Mouse (Mus musculus): ENCODE measurements around the gene 2310022A10Rik.

DNA sequence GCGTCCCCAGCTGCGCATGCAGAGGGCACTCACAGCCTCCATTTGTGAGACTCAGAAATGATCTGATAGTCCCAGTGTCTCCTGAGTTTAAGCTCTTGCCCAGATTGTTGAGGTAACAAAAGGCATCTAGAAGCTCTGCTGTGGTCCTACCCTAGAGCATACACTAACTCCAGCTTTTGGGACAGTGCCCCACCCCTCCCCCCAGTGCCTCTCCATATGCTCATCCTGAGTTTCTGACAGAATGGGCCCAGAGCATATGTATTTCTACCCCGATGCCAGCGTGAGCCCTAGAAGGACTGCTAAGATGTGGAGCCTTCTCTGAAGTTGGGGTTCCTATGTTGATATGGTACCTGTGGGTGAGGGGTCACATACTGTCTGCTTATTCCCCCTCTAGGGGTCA, 78.4 kb downstream of the 2310022A10Rik start:
- TF ChIP-seq CTCF (IDR thresholded peaks at IDR 0.05; ENCODE audit: borderline replicate concordance, insufficient read depth, low read length) (no peak), POLR2A (IDR thresholded peaks at IDR 0.05; ENCODE audit: low read depth, low read length) (no peak)

All from embryonic fibroblast, embryonic 13.5 days (primary cell).